Mouse (Mus musculus): Measurements from ENCODE around the gene Dennd6a.

DNA sequence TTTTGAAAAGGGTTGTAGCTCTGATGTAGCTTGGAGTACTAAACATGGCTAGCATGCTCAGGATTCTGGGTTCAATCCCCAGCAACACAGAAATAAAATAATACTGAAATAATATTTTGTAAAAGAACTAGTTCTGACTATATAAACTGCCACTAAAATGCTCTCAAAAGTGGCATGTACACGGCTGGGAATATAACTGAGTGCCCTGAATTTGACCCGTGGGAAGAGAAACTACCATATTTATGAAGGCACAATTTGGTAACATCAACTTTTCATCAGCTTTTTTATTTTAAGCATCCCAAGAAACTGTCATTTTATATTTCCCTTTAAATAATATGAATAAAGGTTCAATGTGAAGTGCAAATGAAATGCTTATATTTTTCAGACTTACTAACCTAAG is 90.2 kb downstream of the Dennd6a start:
- TF ChIP-seq EP300 (IDR thresholded peaks at IDR 0.05; ENCODE audit: low read depth) (no peak), CTCF (IDR thresholded peaks at IDR 0.05; ENCODE audit: low read depth) (no peak)
